Mouse (Mus musculus) kidney, embryonic 14.5 days (tissue): ENCODE results near the gene Efcc1. TPM values are rescaled to one million over a fixed set of nuclear protein-coding genes. Genes with fewer than 3 reads are reported as not detected.

ENCODE experiments used
- ATAC-seq: fragments of 200-750 bp; cut with Nextera tagmentation; 2 replicates; pipeline ENCODE4 v1.8.0; 2017; ENCODE audit warnings: moderate number of reproducible peaks, mild to moderate bottlenecking, moderate TSS enrichment, moderate library complexity; ENCODE audit not compliant: low FRiP score, low TSS enrichment
- H3K27ac ChIP-seq: fragments of 300-500 bp; sonication (generic); 2 replicates; pipeline ENCODE4 v1.5.1; 2014; ENCODE audit warnings: low read depth, mild to moderate bottlenecking, low read length, moderate library complexity, mixed read lengths
- H3K27me3 ChIP-seq: fragments of 300-500 bp; sonication (generic); 2 replicates; pipeline ENCODE4 v1.6.1; 2014; ENCODE audit warnings: mild to moderate bottlenecking, low read length; ENCODE audit not compliant: control insufficient read depth, insufficient read depth
- H3K36me3 ChIP-seq: fragments of 300-500 bp; sonication (generic); 2 replicates; pipeline ENCODE4 v1.6.1; 2014; ENCODE audit warnings: low read length, mixed read lengths; ENCODE audit not compliant: control insufficient read depth, insufficient read depth
- H3K4me1 ChIP-seq: fragments of 300-500 bp; sonication (generic); 2 replicates; pipeline ENCODE4 v1.6.1; 2014; ENCODE audit warnings: low read length, mixed read lengths; ENCODE audit not compliant: control insufficient read depth, insufficient read depth
- H3K4me2 ChIP-seq: fragments of 300-500 bp; sonication (generic); replicated peaks from 2 replicates; pipeline ENCODE4 v1.6.1; 2014; ENCODE audit warnings: low read depth, mild to moderate bottlenecking, low read length
- H3K4me3 ChIP-seq: fragments of 300-500 bp; sonication (generic); 2 replicates; pipeline ENCODE4 v1.5.1; 2014; ENCODE audit warnings: mild to moderate bottlenecking, low read length
- H3K9ac ChIP-seq: fragments of 300-500 bp; sonication (generic); 2 replicates; pipeline ENCODE4 v1.6.1; 2014; ENCODE audit warnings: low read depth, mild to moderate bottlenecking, low read length, moderate library complexity
- H3K9me3 ChIP-seq: fragments of 300-500 bp; sonication (generic); 2 replicates; pipeline ENCODE4 v1.6.1; 2016; ENCODE audit warnings: low read length; ENCODE audit not compliant: control insufficient read depth
- WGBS: fragments of 180-500 bp; shearing (Covaris S2); extraction: QIAGEN DNeasy Blood & Tissue Kit; methylation state at CpG from one replicate; pipeline ENCODE4 v1.1.7; 2014; 5-methylcytosine and 5-hydroxymethylcytosine counted together
- polyA plus RNA-seq: library from polyadenylated mRNA; unstranded; fragments of >200 nt; fragmentation: Nextera tagmentation; extraction: Ambion mirVana; gene quantifications from 2 replicates; pipeline ENCODE4 v1.2.1, GENCODE M21; 2014

Gene Efcc1
- polyA plus RNA-seq, 1 experiment from 2014 or later, result 1.8 TPM

GRCm38 (mm10) chr6:87790779-87791480, 60.3 kb downstream of the Efcc1 start:
- Histone ChIP-seq H3K9me3 (no peaks in the 10 kb centered on the region), H3K9ac (no peak overlapping the region), H3K27me3 (no peaks in the 10 kb centered on the region), H3K4me1 (peaks cover 6% of the 10 kb centered on the region; the same call in 1 of the 2 replicates), H3K27ac (no peak overlapping the region), H3K4me3 (no peak overlapping the region), H3K4me2 (no peak overlapping the region), H3K36me3 (peaks cover 14% of the 10 kb centered on the region)
- 0 out of 2 replicates have a peak, but pooled peaks have one; percentile 28 for ATAC-seq
- 64% methylated on average over 7 of the region's 7 CpGs for WGBS

- no peak overlapping the region for H3K9ac ChIP-seq
- H3K9me3 ChIP-seq, result no peaks in the 10 kb centered on the region
- peaks cover 14% of the 10 kb centered on the region for H3K36me3 ChIP-seq
- WGBS, result 94% methylated on average over 5 of the region's 5 CpGs
- no peaks in the 10 kb centered on the region for H3K27me3 ChIP-seq
- H3K4me3 ChIP-seq, result no peak overlapping the region
- H3K4me1 ChIP-seq, result peaks cover 6% of the 10 kb centered on the region; the same call in 1 of the 2 replicates
- no peak for ATAC-seq
- no peak overlapping the region for H3K4me2 ChIP-seq
- H3K27ac ChIP-seq, result no peak overlapping the region
Observed at GRCm38 (mm10) chr6:87791826-87792225, 61.2 kb downstream of the Efcc1 start.

- Histone ChIP-seq H3K27me3 (no peaks in the 10 kb centered on the region), H3K4me2 (no peak overlapping the region), H3K9ac (no peak overlapping the region), H3K9me3 (no peaks in the 10 kb centered on the region), H3K4me3 (no peak overlapping the region), H3K36me3 (peaks cover 14% of the 10 kb centered on the region), H3K27ac (no peak overlapping the region), H3K4me1 (peaks cover 12% of the 10 kb centered on the region)
- no peak for ATAC-seq
- WGBS, result 95% methylated on average over 10 of the region's 10 CpGs
Observed at GRCm38 (mm10) chr6:87793821-87794510, 63.3 kb downstream of the Efcc1 start.

- peaks cover 6% of the 10 kb centered on the region; the same call in 1 of the 2 replicates for H3K4me1 ChIP-seq
- H3K9me3 ChIP-seq, result no peaks in the 10 kb centered on the region
- H3K4me2 ChIP-seq, result no peak overlapping the region
- no peak for ATAC-seq
- 84% methylated on average over 6 of the region's 6 CpGs for WGBS
- H3K27me3 ChIP-seq, result no peaks in the 10 kb centered on the region
- no peak overlapping the region for H3K4me3 ChIP-seq
- no peak overlapping the region for H3K9ac ChIP-seq
- no peak overlapping the region for H3K27ac ChIP-seq
- H3K36me3 ChIP-seq, result peaks cover 14% of the 10 kb centered on the region
Observed at GRCm38 (mm10) chr6:87795385-87796150, 64.9 kb downstream of the Efcc1 start.

- 93% methylated on average over 6 of the region's 6 CpGs for WGBS
Observed at GRCm38 (mm10) chr6:87796251-87796880, 65.7 kb downstream of the Efcc1 start.

GRCm38 (mm10) chr6:87797321-87797720, 66.7 kb downstream of the Efcc1 start:
- ATAC-seq, result peak; percentile 61; the same call in 1 of the 2 replicates
- H3K36me3 ChIP-seq, result peaks cover 5% of the 10 kb centered on the region
- 15% methylated on average over 2 of the region's 2 CpGs for WGBS
- no peaks in the 10 kb centered on the region for H3K9me3 ChIP-seq
- no peaks in the 10 kb centered on the region for H3K27me3 ChIP-seq
- H3K4me2 ChIP-seq, result no peak overlapping the region
- H3K9ac ChIP-seq, result no peak overlapping the region
- H3K27ac ChIP-seq, result no peak overlapping the region
- peaks cover 6% of the 10 kb centered on the region; the same call in 1 of the 2 replicates for H3K4me1 ChIP-seq
- H3K4me3 ChIP-seq, result no peak overlapping the region

More at GRCm38 (mm10) chr6:87796251-87796880, 65.7 kb downstream of the Efcc1 start:
- Histone ChIP-seq H3K9me3 (no peaks in the 10 kb centered on the region), H3K27me3 (no peaks in the 10 kb centered on the region), H3K36me3 (peaks cover 11% of the 10 kb centered on the region), H3K9ac (no peak overlapping the region), H3K4me1 (peaks cover 6% of the 10 kb centered on the region; the same call in 1 of the 2 replicates), H3K4me3 (no peak overlapping the region), H3K4me2 (no peak overlapping the region), H3K27ac (no peak overlapping the region)
- no peak for ATAC-seq

- H3K9ac ChIP-seq, result no peak overlapping the region
- H3K4me2 ChIP-seq, result no peak overlapping the region
- no peak overlapping the region for H3K27ac ChIP-seq
- H3K36me3 ChIP-seq, result no peaks in the 10 kb centered on the region
- whole genome bisulfite sequencing, result 89% methylated on average over 6 of the region's 6 CpGs
- no peaks in the 10 kb centered on the region for H3K9me3 ChIP-seq
- H3K27me3 ChIP-seq, result no peaks in the 10 kb centered on the region
- no peak for ATAC-seq
- H3K4me3 ChIP-seq, result no peak overlapping the region
- H3K4me1 ChIP-seq, result peaks cover 6% of the 10 kb centered on the region; the same call in 1 of the 2 replicates
Observed at GRCm38 (mm10) chr6:87799576-87799975, 68.9 kb downstream of the Efcc1 start.

- no peaks in the 10 kb centered on the region for H3K9me3 ChIP-seq
Observed at GRCm38 (mm10) chr6:87802462-87802861, 71.8 kb downstream of the Efcc1 start.

More at GRCm38 (mm10) chr6:87802462-87802861, 71.8 kb downstream of the Efcc1 start:
- H3K4me2 ChIP-seq, result no peak overlapping the region
- H3K4me3 ChIP-seq, result no peak overlapping the region
- H3K4me1 ChIP-seq, result peaks cover 4% of the 10 kb centered on the region; the same call in 1 of the 2 replicates
- WGBS, result 85% methylated on average over 7 of the region's 7 CpGs
- no peak overlapping the region for H3K27ac ChIP-seq
- no peak overlapping the region for H3K9ac ChIP-seq
- H3K36me3 ChIP-seq, result no peaks in the 10 kb centered on the region
- ATAC-seq, result no peak
- H3K27me3 ChIP-seq, result no peaks in the 10 kb centered on the region
